Mouse (Mus musculus): ENCODE data around the gene Spindoc.
"Not testable (repeated sequence)": the region's sequence is repeated elsewhere in the genome, so short reads cannot be mapped to it uniquely, and the experiment has no call there.

Spindoc gene

GRCm38 (mm10) chr19:7398898-7399297, 16.1 kb upstream of the Spindoc start:
- not testable (repeated sequence) for DNase-seq (ENCODE audit: low spot score)

- DNase-seq (ENCODE audit: low spot score) = not testable (repeated sequence)
Measured at GRCm38 (mm10) chr19:7396867-7397826, 14.4 kb upstream of the Spindoc start.

GRCm38 (mm10) chr19:7388488-7388887, 5.7 kb upstream of the Spindoc start:
- DNase-seq (ENCODE audit: low spot score) = no peak

- DNase-seq (ENCODE audit: low spot score) = no peak
Measured at GRCm38 (mm10) chr19:7386042-7386441, 3.2 kb upstream of the Spindoc start.

- peak; percentile 42 for DNase-seq (ENCODE audit: low spot score)
Measured at GRCm38 (mm10) chr19:7382248-7382902, 419 bp downstream of the Spindoc start.

GRCm38 (mm10) chr19:7381906-7382247, 917 bp downstream of the Spindoc start:
- peak; percentile 33 for DNase-seq (ENCODE audit: low spot score)

- no peak for DNase-seq (ENCODE audit: low spot score)
Measured at GRCm38 (mm10) chr19:7377639-7378038, 5.2 kb downstream of the Spindoc start.

GRCm38 (mm10) chr19:7374491-7374890, 8.3 kb downstream of the Spindoc start:
- DNase-seq (ENCODE audit: low spot score) = no peak

GRCm38 (mm10) chr19:7369469-7369868, 13.3 kb downstream of the Spindoc start:
- not testable (repeated sequence) for DNase-seq (ENCODE audit: low spot score)

GRCm38 (mm10) chr19:7353636-7354035, 29.2 kb downstream of the Spindoc start:
- no peak for DNase-seq (ENCODE audit: low spot score)

GRCm38 (mm10) chr19:7352809-7353495, 29.8 kb downstream of the Spindoc start:
- DNase-seq (ENCODE audit: low spot score) = no peak

GRCm38 (mm10) chr19:7349993-7350392, 32.8 kb downstream of the Spindoc start:
- peak; percentile 66 for DNase-seq (ENCODE audit: low spot score)

- DNase-seq (ENCODE audit: low spot score) = peak; percentile 74
Measured at GRCm38 (mm10) chr19:7345235-7345755, 37.5 kb downstream of the Spindoc start.

GRCm38 (mm10) chr19:7342646-7343045, 40.1 kb downstream of the Spindoc start:
- DNase-seq (ENCODE audit: low spot score) = no peak

- DNase-seq (ENCODE audit: low spot score) = peak; percentile 100
Measured at GRCm38 (mm10) chr19:7341512-7342397, 41.0 kb downstream of the Spindoc start, which contains the start of gene Mark2. Gene Mark2 (minus strand): TSS chr19:7341860.

- no peak for DNase-seq (ENCODE audit: low spot score)
Measured at GRCm38 (mm10) chr19:7340780-7341475, 41.9 kb downstream of the Spindoc start.

GRCm38 (mm10) chr19:7340371-7340779, 42.4 kb downstream of the Spindoc start:
- no peak for DNase-seq (ENCODE audit: low spot score)

GRCm38 (mm10) chr19:7339867-7340266, 42.9 kb downstream of the Spindoc start:
- peak; percentile 62 for DNase-seq (ENCODE audit: low spot score)

- DNase-seq (ENCODE audit: low spot score) = peak; percentile 98
Measured at GRCm38 (mm10) chr19:7339026-7339425, 43.8 kb downstream of the Spindoc start.

GRCm38 (mm10) chr19:7337781-7338342, 44.9 kb downstream of the Spindoc start:
- no peak for DNase-seq (ENCODE audit: low spot score)

Data from adipocyte (in vitro differentiated cells).